Mouse (Mus musculus): Measurements from ENCODE around the gene Ralgps2.

GRCm38 (mm10) chr1:156863726-156864125 lies 75.7 kb downstream of the Ralgps2 start:
- TF ChIP-seq POLR2A (IDR thresholded peaks at IDR 0.05; ENCODE audit: borderline replicate concordance, insufficient read depth, low read length) = no peak
- no peak for TF ChIP-seq CTCF (IDR thresholded peaks at IDR 0.05; ENCODE audit: borderline replicate concordance, insufficient read depth, low read depth, low read length)
